Comparison of ENCODE assay signal across 11 mouse cellular contexts in genomic region chr9:75289545-75289944, GRCm38 (mm10). TPM values are rescaled to one million over a fixed set of nuclear protein-coding genes. Genes with fewer than 3 reads are reported as not detected.
DNase-seq lines count a peak whose midpoint lies in the region; ATAC-seq and TF ChIP-seq lines count a peak whose summit lies in the region.
"Had no signal": no experiment of that assay in that cellular context is flagged by ENCODE, and none has a peak within 500 bp of the region (broad histone marks: within the 10 kb centered on the region; RNA-seq: fewer than 3 reads in every experiment).

No protein-coding gene starts in this region.

- no peak for ATAC-seq in Patski
- no peak for ATAC-seq in forebrain, postnatal 0 days
- ATAC-seq: inflammation-experienced regulatory T-cells, adult 6 months; midbrain, embryonic 16.5 days had no signal

- H3K36me3 ChIP-seq in C2C12 (ENCODE audit: control insufficient read depth, insufficient read depth) = no peaks in the 10 kb centered on the region
- H3K36me3 ChIP-seq in forebrain, postnatal 0 days (ENCODE audit: insufficient read depth) = no peaks in the 10 kb centered on the region
- H3K36me3 ChIP-seq: embryonic facial prominence, embryonic 12.5 days had no signal

- no peaks in the 10 kb centered on the region for H3K9me3 ChIP-seq in forebrain, postnatal 0 days (ENCODE audit: low read length)
- H3K9me3 ChIP-seq: embryonic facial prominence, embryonic 12.5 days had no signal

- peaks cover 3% of the 10 kb centered on the region for H3K27me3 ChIP-seq in C2C12 (ENCODE audit: control insufficient read depth, insufficient read depth, insufficient read length)
- no peaks in the 10 kb centered on the region for H3K27me3 ChIP-seq in Patski
- H3K27me3 ChIP-seq in forebrain, postnatal 0 days (ENCODE audit: insufficient read depth, low read length) = no peaks in the 10 kb centered on the region
- H3K27me3 ChIP-seq: embryonic facial prominence, embryonic 12.5 days had no signal

- DNase-seq in heart, postnatal 10 days = peak; percentile 23 to 41
- DNase-seq in heart, adult 9 months (ENCODE audit: low spot score in 2 of 2) = no peak
- DNase-seq in Patski (ENCODE audit: low read depth, low spot score) = no peak
- DNase-seq in kidney, postnatal 4 days = peak; percentile 11 to 37
- no peak for DNase-seq in right cerebral cortex, postnatal 36 days (ENCODE audit: low spot score in 2 of 2)
- DNase-seq in right cerebral cortex, postnatal 4 days = no peak
- DNase-seq in forebrain, postnatal 0 days = no peak

- no peak overlapping the region for H3K4me2 ChIP-seq in forebrain, postnatal 0 days (ENCODE audit: low read depth)
- H3K4me2 ChIP-seq: embryonic facial prominence, embryonic 12.5 days had no signal

- POLR2A ChIA-PET in Patski (lab: Charles Lee) = no interaction called here

- H3K79me2 ChIP-seq in C2C12 (ENCODE audit: control insufficient read depth, insufficient read depth) = no peaks in the 10 kb centered on the region

- CTCF ChIA-PET in Patski (lab: Charles Lee) = no interaction called here

- no peak overlapping the region for H3K4me3 ChIP-seq in C2C12 (ENCODE audit: insufficient read depth, poor library complexity, severe bottlenecking)
- H3K4me3 ChIP-seq in forebrain, postnatal 0 days (ENCODE audit: low read depth, low read length) = no peak overlapping the region
- H3K4me3 ChIP-seq: embryonic facial prominence, embryonic 12.5 days had no signal

- no peak overlapping the region for H3ac ChIP-seq in C2C12 (ENCODE audit: control insufficient read depth, insufficient read length, low read depth)

- H3K79me3 ChIP-seq in C2C12 (ENCODE audit: low read depth) = no peaks in the 10 kb centered on the region

- no peak overlapping the region for H3K9ac ChIP-seq in forebrain, postnatal 0 days
- H3K9ac ChIP-seq: embryonic facial prominence, embryonic 12.5 days had no signal

- TF ChIP-seq CTCF in C2C12 (IDR thresholded peaks at IDR 0.05; ENCODE audit: control insufficient read depth, insufficient read depth, insufficient read length) (peak; percentile 18), Patski (IDR thresholded peaks at IDR 0.05) (peak; percentile 65)
- TF ChIP-seq CTCF in forebrain, postnatal 0 days (IDR thresholded peaks at IDR 0.05; ENCODE audit: low read depth) = no peak

- intact Hi-C loops in heart, postnatal 10 days (cut with DNase I) = no loop called here

- in situ Hi-C loops in Patski (cut with MboI; ENCODE audit: low pct_unique_long_range_greater_than_20kb) = loop anchor here (10.0 kb wide), 4 partner anchors 145 to 385 kb away; no protein-coding TSS in a partner anchor

- H3K4me1 ChIP-seq in forebrain, postnatal 0 days (ENCODE audit: insufficient read depth) = no peaks in the 10 kb centered on the region
- H3K4me1 ChIP-seq: embryonic facial prominence, embryonic 12.5 days had no signal

- no peak overlapping the region for H3K27ac ChIP-seq in forebrain, postnatal 0 days (ENCODE audit: low read depth, low read length)
- H3K27ac ChIP-seq: embryonic facial prominence, embryonic 12.5 days had no signal

- 51% methylated on average over 4 of the region's 4 CpGs for WGBS in forebrain, postnatal 0 days

TF ChIP-seq in C2C12, 6 proteins besides CTCF, POLR2A, EP300 and RAD21:
- no peak for TF ChIP-seq CEBPB (IDR thresholded peaks at IDR 0.05; ENCODE audit: low read depth)
- TF ChIP-seq FOSL1 (IDR thresholded peaks at IDR 0.05; ENCODE audit: insufficient read depth, low read length, poor library complexity, severe bottlenecking) = no peak
- no peak for TF ChIP-seq MYOG (IDR thresholded peaks at IDR 0.05; ENCODE audit: control insufficient read depth, extremely low read depth, insufficient read length)
- no peak for TF ChIP-seq MYOD1 (IDR thresholded peaks at IDR 0.05; ENCODE audit: control insufficient read depth, insufficient read length, low read depth)
- TF ChIP-seq USF1 (IDR thresholded peaks at IDR 0.05; ENCODE audit: low read depth) = no peak
- no peak for TF ChIP-seq MAX (IDR thresholded peaks at IDR 0.05)

RNA-seq across cellular contexts. Expression of gene Gnb5, which starts 16.5 kb away (rescaled TPM):
- 10 to 100 TPM; 32.8 to 33.3 TPM for total RNA-seq in heart, postnatal 10 days (2021)
- 7.2 TPM for polyA plus RNA-seq in C2C12 (2012; fragmentation: generic; extraction: Trizol)
- polyA plus RNA-seq in Patski (2021) = 58.9 TPM
- total RNA-seq in forebrain, postnatal 0 days (2014; rRNA removed) = 73.2 TPM in 2 replicates
- 80.0 and 91.4 TPM in 2 replicates for polyA plus RNA-seq in forebrain, postnatal 0 days (2015; fragmentation: Nextera tagmentation; extraction: Ambion mirVana)

RNA-seq across cellular contexts. Expression of gene Myo5c, which starts 57.7 kb away (rescaled TPM):
- 1 to 10 TPM; 3.4 to 4.9 TPM for total RNA-seq in heart, postnatal 10 days (2021)
- polyA plus RNA-seq in C2C12 (2012; fragmentation: generic; extraction: Trizol) (0.01 TPM), Patski (2021) (20.1 TPM)
- total RNA-seq in forebrain, postnatal 0 days (2014; rRNA removed) = 0.10 and 0.31 TPM in 2 replicates
- 0.16 and 0.20 TPM in 2 replicates for polyA plus RNA-seq in forebrain, postnatal 0 days (2015; fragmentation: Nextera tagmentation; extraction: Ambion mirVana)

RNA-seq across cellular contexts. Expression of gene Bcl2l10, which starts 58.0 kb away (rescaled TPM):
- total RNA-seq in heart, postnatal 10 days (2021) = not detected
- polyA plus RNA-seq in C2C12 (2012; fragmentation: generic; extraction: Trizol) (not detected), Patski (2021) (0.08 TPM)
- not detected in 2 replicates for total RNA-seq in forebrain, postnatal 0 days (2014; rRNA removed)
- polyA plus RNA-seq in forebrain, postnatal 0 days (2015; fragmentation: Nextera tagmentation; extraction: Ambion mirVana) = not detected in 2 replicates
- polyA plus RNA-seq: embryonic facial prominence, embryonic 12.5 days; inflammation-experienced regulatory T-cells, adult 6 months; midbrain, embryonic 16.5 days had no signal

Comparison
In these comparisons a context has a peak if more than half of its experiments do, and no peak if none do; other contexts are left out.
1. DNase-seq: peak in heart, postnatal 10 days (2 of 2) and kidney, postnatal 4 days (2 of 2); none in heart, adult 9 months (0 of 2), Patski (single experiment), right cerebral cortex, postnatal 36 days (0 of 2), right cerebral cortex, postnatal 4 days (single experiment) and forebrain, postnatal 0 days (single experiment).
2. RNA of gene Myo5c, which starts 57.7 kb away (polyA plus RNA-seq): 20.1 TPM in Patski (single experiment); 0.16 to 0.20 TPM in forebrain, postnatal 0 days and 0.01 TPM in C2C12 (single experiment); every median in the first group is over 10 times any median in the second.